Mouse (Mus musculus): ENCODE data around the gene Crtac1. TPM values are rescaled to one million over a fixed set of nuclear protein-coding genes. Genes with fewer than 3 reads are reported as not detected.

Gene Crtac1
- polyA plus RNA-seq, 1 experiment from 2014 or later, result 2.1 TPM

GRCm38 (mm10) chr19:42316525-42316924 lies 115.1 kb downstream of the Crtac1 start:
- Histone ChIP-seq H3K27ac (replicated peaks) (no peak overlapping the region), H3K4me3 (no peak overlapping the region), H3K27me3 (ENCODE audit: low read depth, poor library complexity, severe bottlenecking) (peaks cover 40% of the 10 kb centered on the region), H3K9me3 (replicated peaks) (no peaks in the 10 kb centered on the region), H3K36me3 (no peaks in the 10 kb centered on the region), H3K4me1 (peaks cover 41% of the 10 kb centered on the region)
- no peak for DNase-seq (ENCODE audit: low spot score)
- 92% methylated on average over 2 of the region's 2 CpGs for WGBS

GRCm38 (mm10) chr19:42315914-42316313 lies 115.7 kb downstream of the Crtac1 start:
- Histone ChIP-seq H3K4me1 (peaks cover 39% of the 10 kb centered on the region), H3K27ac (replicated peaks) (no peak overlapping the region; the same call in 1 of the 2 replicates), H3K27me3 (ENCODE audit: low read depth, poor library complexity, severe bottlenecking) (peaks cover 40% of the 10 kb centered on the region), H3K36me3 (no peaks in the 10 kb centered on the region), H3K4me3 (no peak overlapping the region), H3K9me3 (replicated peaks) (no peaks in the 10 kb centered on the region)
- DNase-seq (ENCODE audit: low spot score), result peak; percentile 82
- WGBS, result 20% methylated on average over 1 of the region's 1 CpGs

GRCm38 (mm10) chr19:42315070-42315679 lies 116.4 kb downstream of the Crtac1 start:
- H3K4me3 ChIP-seq, result no peak overlapping the region
- peaks cover 39% of the 10 kb centered on the region for H3K4me1 ChIP-seq
- 79% methylated on average over 6 of the region's 6 CpGs for WGBS
- H3K9me3 ChIP-seq (replicated peaks), result no peaks in the 10 kb centered on the region
- DNase-seq (ENCODE audit: low spot score), result no peak
- H3K27me3 ChIP-seq (ENCODE audit: low read depth, poor library complexity, severe bottlenecking), result peaks cover 33% of the 10 kb centered on the region
- H3K27ac ChIP-seq (replicated peaks), result no peak overlapping the region
- no peaks in the 10 kb centered on the region for H3K36me3 ChIP-seq

GRCm38 (mm10) chr19:42312191-42312590 lies 119.4 kb downstream of the Crtac1 start:
- Histone ChIP-seq H3K27ac (replicated peaks) (no peak overlapping the region), H3K9me3 (replicated peaks) (no peaks in the 10 kb centered on the region), H3K36me3 (no peaks in the 10 kb centered on the region), H3K4me3 (no peak overlapping the region), H3K4me1 (peaks cover 23% of the 10 kb centered on the region), H3K27me3 (ENCODE audit: low read depth, poor library complexity, severe bottlenecking) (peaks cover 10% of the 10 kb centered on the region)
- WGBS, result 79% methylated on average over 3 of the region's 3 CpGs
- DNase-seq (ENCODE audit: low spot score), result no peak

- 41% methylated on average over 2 of the region's 2 CpGs for WGBS
- H3K4me3 ChIP-seq, result no peak overlapping the region
- DNase-seq (ENCODE audit: low spot score), result no peak
- no peaks in the 10 kb centered on the region for H3K9me3 ChIP-seq (replicated peaks)
- no peak overlapping the region for H3K27ac ChIP-seq (replicated peaks)
- no peaks in the 10 kb centered on the region for H3K36me3 ChIP-seq
- H3K27me3 ChIP-seq (ENCODE audit: low read depth, poor library complexity, severe bottlenecking), result 0 out of 2 replicates have a peak, but pooled peaks cover 6% of the 10 kb centered on the region
- H3K4me1 ChIP-seq, result peaks cover 23% of the 10 kb centered on the region
Observed at GRCm38 (mm10) chr19:42311332-42311731, 120.3 kb downstream of the Crtac1 start.

- Histone ChIP-seq H3K36me3 (no peaks in the 10 kb centered on the region), H3K9me3 (replicated peaks) (no peaks in the 10 kb centered on the region), H3K27ac (replicated peaks) (no peak overlapping the region), H3K4me1 (peaks cover 19% of the 10 kb centered on the region), H3K4me3 (no peak overlapping the region), H3K27me3 (ENCODE audit: low read depth, poor library complexity, severe bottlenecking) (0 out of 2 replicates have a peak, but pooled peaks cover 1% of the 10 kb centered on the region)
- DNase-seq (ENCODE audit: low spot score), result no peak
- 88% methylated on average over 12 of the region's 12 CpGs for WGBS
Observed at GRCm38 (mm10) chr19:42308931-42309330, 122.7 kb downstream of the Crtac1 start.

GRCm38 (mm10) chr19:42307019-42307418 lies 124.6 kb downstream of the Crtac1 start:
- DNase-seq (ENCODE audit: low spot score), result no peak

GRCm38 (mm10) chr19:42306202-42306601 lies 125.4 kb downstream of the Crtac1 start:
- DNase-seq (ENCODE audit: low spot score), result no peak
- Histone ChIP-seq H3K4me3 (no peak overlapping the region), H3K27ac (replicated peaks) (no peak overlapping the region), H3K36me3 (no peaks in the 10 kb centered on the region), H3K27me3 (ENCODE audit: low read depth, poor library complexity, severe bottlenecking) (0 out of 2 replicates have a peak, but pooled peaks cover 6% of the 10 kb centered on the region), H3K4me1 (peaks cover 30% of the 10 kb centered on the region), H3K9me3 (replicated peaks) (no peaks in the 10 kb centered on the region)
- WGBS, result 64% methylated on average over 7 of the region's 7 CpGs

More at GRCm38 (mm10) chr19:42307019-42307418, 124.6 kb downstream of the Crtac1 start:
- H3K36me3 ChIP-seq, result no peaks in the 10 kb centered on the region
- WGBS, result 11% methylated on average over 8 of the region's 8 CpGs
- 0 out of 2 replicates have a peak, but pooled peaks cover 3% of the 10 kb centered on the region for H3K27me3 ChIP-seq (ENCODE audit: low read depth, poor library complexity, severe bottlenecking)
- H3K27ac ChIP-seq (replicated peaks), result peak overlapping the region; percentile 17; the same call in 1 of the 2 replicates
- no peak overlapping the region for H3K4me3 ChIP-seq
- H3K9me3 ChIP-seq (replicated peaks), result no peaks in the 10 kb centered on the region
- H3K4me1 ChIP-seq, result peaks cover 30% of the 10 kb centered on the region

- Histone ChIP-seq H3K27ac (replicated peaks) (no peak overlapping the region), H3K9me3 (replicated peaks) (no peaks in the 10 kb centered on the region), H3K4me3 (no peak overlapping the region), H3K36me3 (no peaks in the 10 kb centered on the region), H3K27me3 (ENCODE audit: low read depth, poor library complexity, severe bottlenecking) (0 out of 2 replicates have a peak, but pooled peaks cover 6% of the 10 kb centered on the region), H3K4me1 (peaks cover 30% of the 10 kb centered on the region)
- no peak for DNase-seq (ENCODE audit: low spot score)
- 79% methylated on average over 8 of the region's 8 CpGs for WGBS
Observed at GRCm38 (mm10) chr19:42305746-42306145, 125.8 kb downstream of the Crtac1 start.

- H3K4me1 ChIP-seq, result peaks cover 30% of the 10 kb centered on the region
- no peak overlapping the region for H3K27ac ChIP-seq (replicated peaks)
- H3K9me3 ChIP-seq (replicated peaks), result no peaks in the 10 kb centered on the region
- no peaks in the 10 kb centered on the region for H3K36me3 ChIP-seq
- no peak overlapping the region for H3K4me3 ChIP-seq
- 84% methylated on average over 13 of the region's 13 CpGs for WGBS
- H3K27me3 ChIP-seq (ENCODE audit: low read depth, poor library complexity, severe bottlenecking), result 0 out of 2 replicates have a peak, but pooled peaks cover 6% of the 10 kb centered on the region
- DNase-seq (ENCODE audit: low spot score), result no peak
Observed at GRCm38 (mm10) chr19:42304506-42304905, 127.1 kb downstream of the Crtac1 start.

- 0 out of 2 replicates have a peak, but pooled peaks cover 6% of the 10 kb centered on the region for H3K27me3 ChIP-seq (ENCODE audit: low read depth, poor library complexity, severe bottlenecking)
- H3K4me3 ChIP-seq, result no peak overlapping the region
- DNase-seq (ENCODE audit: low spot score), result no peak
- WGBS, result 64% methylated on average over 12 of the region's 12 CpGs
- no peaks in the 10 kb centered on the region for H3K9me3 ChIP-seq (replicated peaks)
- H3K4me1 ChIP-seq, result peaks cover 38% of the 10 kb centered on the region
- H3K36me3 ChIP-seq, result no peaks in the 10 kb centered on the region
- H3K27ac ChIP-seq (replicated peaks), result no peak overlapping the region
Observed at GRCm38 (mm10) chr19:42303210-42303813, 128.3 kb downstream of the Crtac1 start.

- WGBS, result 81% methylated on average over 6 of the region's 6 CpGs
- Histone ChIP-seq H3K4me3 (no peak overlapping the region), H3K36me3 (no peaks in the 10 kb centered on the region), H3K27me3 (ENCODE audit: low read depth, poor library complexity, severe bottlenecking) (no peaks in the 10 kb centered on the region), H3K9me3 (replicated peaks) (no peaks in the 10 kb centered on the region), H3K4me1 (peaks cover 29% of the 10 kb centered on the region), H3K27ac (replicated peaks) (0 out of 2 replicates have a peak overlapping the region, but pooled peaks have one; percentile 43)
- DNase-seq (ENCODE audit: low spot score), result no peak
Observed at GRCm38 (mm10) chr19:42293216-42293615, 138.4 kb downstream of the Crtac1 start.

- no peaks in the 10 kb centered on the region for H3K36me3 ChIP-seq
- DNase-seq (ENCODE audit: low spot score), result peak; percentile 25
- peak overlapping the region; percentile 67 for H3K27ac ChIP-seq (replicated peaks)
- no peaks in the 10 kb centered on the region for H3K9me3 ChIP-seq (replicated peaks)
- H3K4me1 ChIP-seq, result peaks cover 32% of the 10 kb centered on the region
- no peak overlapping the region for H3K4me3 ChIP-seq
- H3K27me3 ChIP-seq (ENCODE audit: low read depth, poor library complexity, severe bottlenecking), result no peaks in the 10 kb centered on the region
- WGBS, result 45% methylated on average over 8 of the region's 8 CpGs
Observed at GRCm38 (mm10) chr19:42292106-42292505, 139.5 kb downstream of the Crtac1 start.
